Mouse (Mus musculus) gastrocnemius, adult 18-20 months (tissue): ENCODE results near the gene Prkg1. TPM values are rescaled to one million over a fixed set of nuclear protein-coding genes. Genes with fewer than 3 reads are reported as not detected.

ENCODE experiments used
- DNase-seq: peaks from one replicate; pipeline ENCODE4 v3.0.0; 2021; ENCODE audit warnings: low spot score
- total RNA-seq, 2 experiments: library from RNA; stranded (reverse); gene quantifications; 2 replicates each; pipeline ENCODE4 v1.2.3; 2021

Prkg1 gene
- total RNA-seq, 2 experiments from 2014 or later: 24.4 to 39.7 TPM

DNA sequence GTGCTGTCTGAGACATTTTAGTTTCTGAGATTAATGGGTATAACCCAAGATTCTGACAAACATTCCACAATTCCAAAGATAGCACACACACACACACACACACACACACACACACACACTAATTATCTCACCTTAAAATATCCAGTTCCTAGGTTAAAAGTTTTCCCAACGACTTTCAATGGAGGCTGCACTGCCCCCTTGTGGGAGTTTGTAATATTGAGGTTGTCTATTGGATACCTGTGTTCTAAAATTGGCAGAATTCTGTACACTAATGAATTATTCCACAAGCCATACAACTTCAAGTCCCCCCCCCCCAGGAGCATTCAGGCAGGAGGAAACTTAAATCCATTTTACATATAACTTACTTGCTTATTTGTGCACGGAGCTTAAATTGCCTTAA is 18.2 kb downstream of the Prkg1 start:
- DNase-seq: peak; percentile 37

DNA sequence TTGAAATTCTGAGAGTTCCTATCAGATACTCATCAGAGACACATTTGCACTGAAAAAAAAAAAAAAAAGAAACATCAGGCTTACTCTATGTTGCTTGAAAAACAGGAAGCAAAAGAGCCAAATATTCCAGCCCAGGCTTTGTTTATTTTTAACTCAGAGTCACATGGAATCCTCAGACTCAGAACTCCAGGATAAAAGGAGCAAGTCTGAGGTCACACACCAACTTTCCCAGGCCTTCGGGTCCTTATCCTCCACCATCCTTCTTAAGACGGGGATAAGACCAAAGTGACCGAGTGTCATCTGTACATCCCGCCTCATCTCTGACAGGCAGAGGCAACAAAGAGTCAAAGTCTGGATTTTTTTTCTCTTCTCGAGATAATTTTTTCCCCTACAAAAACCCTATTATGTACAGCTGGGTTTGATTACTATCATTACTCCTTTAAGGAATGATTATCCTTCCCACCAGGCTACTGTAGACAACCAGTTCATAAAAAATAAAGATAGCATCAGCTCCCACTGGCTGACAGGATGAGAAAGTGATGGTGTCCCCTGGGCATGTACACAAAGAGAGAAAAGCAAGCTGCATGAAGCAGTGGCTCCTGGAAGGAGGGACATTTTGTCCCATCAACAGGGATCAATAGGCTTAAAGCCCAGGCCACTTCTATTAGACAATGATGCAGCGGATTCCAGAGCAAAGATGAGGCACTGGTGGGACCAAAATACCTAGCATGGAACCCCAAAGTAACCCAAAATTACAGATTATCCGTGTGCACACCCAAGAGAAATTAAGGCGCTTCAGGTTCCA is 21.4 kb downstream of the Prkg1 start:
- DNase-seq: no peak

DNA sequence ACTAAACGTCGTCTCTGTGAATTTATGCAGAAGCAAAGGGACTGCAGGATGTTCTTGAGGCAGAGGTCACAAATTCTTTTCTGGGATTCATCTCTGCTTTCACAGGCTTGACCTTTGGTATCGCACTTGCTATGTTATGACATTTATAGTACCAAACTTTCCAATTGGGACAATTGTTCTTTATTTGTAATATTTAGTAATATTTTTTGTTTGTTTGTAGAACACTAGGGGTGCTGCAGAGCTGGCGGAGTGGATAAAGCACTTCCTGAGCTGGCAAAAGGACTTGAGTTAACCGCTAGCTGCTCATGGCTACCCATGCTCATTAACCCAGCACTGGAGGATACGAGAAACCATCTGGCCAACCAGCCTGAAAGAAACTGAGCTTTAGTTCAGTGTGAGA is 49.9 kb downstream of the Prkg1 start:
- no peak for DNase-seq

DNA sequence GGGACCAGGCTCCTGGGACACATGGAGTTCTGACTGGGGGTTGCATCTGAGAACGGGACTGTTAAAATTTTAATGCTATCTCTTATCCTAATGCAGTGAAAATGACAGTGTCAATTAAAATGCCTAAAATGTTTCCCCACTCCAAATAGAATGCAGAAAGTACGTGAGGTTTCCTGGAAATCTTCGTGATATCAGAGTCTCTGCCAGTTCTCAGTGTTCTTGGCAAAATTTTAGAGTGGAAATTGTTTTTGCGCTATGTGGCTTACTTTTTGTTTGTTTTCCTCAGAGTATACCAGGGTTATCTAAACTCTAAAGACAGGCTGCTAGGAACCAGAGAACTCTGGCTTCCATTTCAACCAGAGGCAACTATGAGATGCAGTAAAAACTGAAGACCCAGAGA is 50.4 kb downstream of the Prkg1 start:
- no peak for DNase-seq

DNA sequence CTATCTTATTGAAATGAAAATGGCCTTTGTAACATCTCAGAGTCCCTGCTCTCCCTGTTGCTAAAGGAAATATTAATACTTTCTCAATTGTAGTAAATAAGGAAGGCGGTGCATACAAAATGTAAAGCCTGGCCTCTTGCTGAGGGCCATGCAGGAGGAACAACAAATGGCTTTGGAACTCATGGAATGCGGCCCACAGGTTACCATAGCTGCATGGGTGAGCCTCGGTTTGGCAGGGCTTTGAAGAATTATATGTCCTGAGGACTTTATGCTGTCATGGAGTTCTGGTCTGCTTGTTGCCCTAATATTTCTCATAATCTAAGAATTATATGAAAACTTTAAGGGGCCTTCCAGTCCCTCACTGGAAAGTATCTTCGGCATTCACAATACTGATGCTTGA is 51.5 kb downstream of the Prkg1 start:
- DNase-seq: no peak

DNA sequence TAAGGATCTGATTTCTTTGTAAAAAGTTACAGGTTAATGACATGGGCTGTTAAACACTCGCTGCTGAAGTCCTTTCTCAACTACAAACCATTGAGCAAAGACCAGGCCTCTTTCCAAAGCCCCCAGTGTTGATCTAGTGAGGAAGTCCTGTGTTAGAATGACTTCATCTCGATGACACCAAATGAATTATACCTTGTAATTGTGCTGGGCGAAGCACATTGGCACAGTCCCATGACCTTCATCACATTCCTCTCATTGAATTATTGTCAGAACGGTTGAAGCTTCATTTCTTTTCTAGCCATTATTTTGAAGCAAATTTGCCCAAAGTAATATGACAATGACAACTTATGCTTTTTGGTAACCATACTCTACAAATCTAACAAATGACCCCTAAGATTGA is 54.5 kb downstream of the Prkg1 start:
- no peak for DNase-seq

DNA sequence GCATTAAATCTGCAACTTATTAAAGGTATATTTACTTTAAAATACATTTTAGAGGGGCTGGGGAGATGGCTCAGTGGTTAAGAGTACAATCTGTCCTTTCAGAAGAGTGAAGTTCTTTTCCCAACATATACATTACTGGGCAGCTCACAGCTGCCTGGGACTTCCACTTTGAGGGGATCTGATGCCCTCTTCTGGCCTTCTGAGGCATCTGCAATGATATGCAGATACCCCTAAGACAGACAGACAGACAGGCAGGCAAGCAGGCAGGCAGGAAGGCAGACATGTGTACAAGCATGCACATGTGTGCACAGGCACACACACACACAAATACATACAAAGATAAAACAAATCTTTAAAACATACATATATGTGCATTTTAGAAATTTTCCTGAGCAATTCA is 60.8 kb downstream of the Prkg1 start:
- no peak for DNase-seq

DNA sequence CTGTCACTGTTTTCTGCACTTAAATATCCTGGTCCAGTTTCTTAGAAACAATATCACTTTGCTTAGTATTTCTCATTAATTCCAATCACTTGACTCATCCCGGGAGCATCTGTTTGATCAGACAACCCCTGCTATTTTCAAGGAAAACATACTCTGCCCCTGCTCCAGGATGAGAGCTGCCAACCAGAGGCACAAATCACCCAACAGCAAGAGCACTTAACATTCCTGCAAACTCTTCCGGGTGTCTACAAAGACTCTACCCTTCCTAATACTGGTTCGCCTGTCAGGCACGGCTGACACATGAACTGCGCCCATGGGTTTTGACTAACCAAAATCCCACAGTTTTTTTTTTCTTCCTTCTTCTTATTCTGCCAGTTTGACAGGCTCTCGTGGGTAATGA is 65.9 kb downstream of the Prkg1 start:
- no peak for DNase-seq

DNA sequence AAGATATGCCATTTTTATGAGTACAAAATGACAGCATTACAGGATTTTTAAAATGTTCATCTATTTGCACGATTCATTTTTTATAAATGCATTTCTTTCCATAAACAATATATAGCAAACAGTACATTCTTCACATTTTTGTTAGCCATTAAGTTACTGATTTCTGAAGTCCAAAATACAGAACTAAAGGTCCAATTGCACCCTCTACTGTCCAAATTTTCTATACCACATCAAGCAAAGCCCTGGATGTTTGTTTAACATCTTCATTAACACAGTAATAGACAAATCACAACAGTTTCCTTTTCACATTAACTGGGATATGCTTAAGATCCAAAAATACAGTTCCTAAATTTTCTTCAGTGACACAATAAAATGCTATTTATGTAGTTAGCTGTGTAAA is 84.0 kb downstream of the Prkg1 start:
- DNase-seq: no peak

DNA sequence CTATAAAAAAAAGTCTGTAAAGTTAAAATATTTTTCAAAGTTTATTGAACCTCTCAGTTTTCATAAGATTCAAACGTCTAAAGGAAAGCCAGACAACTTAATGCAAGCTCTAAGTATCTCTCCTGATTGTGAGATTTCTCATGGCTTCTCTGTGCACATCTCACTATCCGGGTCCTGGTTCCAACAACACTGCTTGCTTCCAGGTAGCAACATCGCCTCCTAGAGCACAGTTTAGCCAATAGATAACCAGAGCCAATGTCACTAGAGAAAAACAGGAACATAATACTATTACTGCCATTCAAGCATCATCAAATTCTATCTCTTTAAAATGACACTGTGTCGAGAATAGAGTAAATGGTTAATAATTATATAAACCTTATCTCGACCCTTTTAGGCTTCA is 86.5 kb downstream of the Prkg1 start:
- no peak for DNase-seq

DNA sequence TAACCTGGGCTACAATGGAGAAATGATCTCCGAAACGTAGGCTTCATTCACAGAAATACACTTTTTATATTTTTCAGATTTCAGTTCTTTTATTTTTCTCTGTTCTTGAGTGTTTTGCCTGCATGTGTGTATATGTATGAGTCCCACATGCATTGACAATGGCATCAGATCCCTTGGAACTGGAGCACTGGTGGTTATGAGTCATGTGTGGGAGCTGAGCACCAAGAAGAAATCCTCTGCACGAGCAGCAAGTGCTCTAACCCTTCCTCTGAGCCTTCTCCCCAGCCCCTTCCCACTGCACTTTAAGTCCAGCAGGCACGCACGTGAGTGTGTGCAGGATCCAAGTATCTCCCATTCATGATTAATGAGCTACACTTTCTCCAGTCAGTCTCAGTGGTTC is 93.1 kb downstream of the Prkg1 start:
- no peak for DNase-seq

DNA sequence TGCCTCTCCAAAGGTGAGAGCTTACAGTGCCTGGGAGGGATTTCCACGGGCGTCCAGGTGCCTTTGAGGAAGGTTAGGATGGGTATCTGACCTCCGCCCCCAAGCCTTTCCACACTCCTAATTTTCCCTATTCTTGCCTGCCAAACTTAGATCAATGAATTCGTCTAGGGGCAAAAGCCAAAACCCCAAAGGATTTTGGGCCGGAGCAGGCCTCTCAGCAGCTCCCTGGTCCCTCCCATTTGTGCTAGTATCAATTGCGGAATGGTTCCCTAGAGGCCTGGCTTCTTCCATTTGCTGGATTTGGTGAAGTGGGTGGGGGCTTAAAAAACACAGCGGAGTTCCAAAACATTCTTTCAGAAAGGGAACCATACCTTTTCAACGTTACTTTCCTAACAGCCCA is 99.8 kb downstream of the Prkg1 start:
- no peak for DNase-seq

DNA sequence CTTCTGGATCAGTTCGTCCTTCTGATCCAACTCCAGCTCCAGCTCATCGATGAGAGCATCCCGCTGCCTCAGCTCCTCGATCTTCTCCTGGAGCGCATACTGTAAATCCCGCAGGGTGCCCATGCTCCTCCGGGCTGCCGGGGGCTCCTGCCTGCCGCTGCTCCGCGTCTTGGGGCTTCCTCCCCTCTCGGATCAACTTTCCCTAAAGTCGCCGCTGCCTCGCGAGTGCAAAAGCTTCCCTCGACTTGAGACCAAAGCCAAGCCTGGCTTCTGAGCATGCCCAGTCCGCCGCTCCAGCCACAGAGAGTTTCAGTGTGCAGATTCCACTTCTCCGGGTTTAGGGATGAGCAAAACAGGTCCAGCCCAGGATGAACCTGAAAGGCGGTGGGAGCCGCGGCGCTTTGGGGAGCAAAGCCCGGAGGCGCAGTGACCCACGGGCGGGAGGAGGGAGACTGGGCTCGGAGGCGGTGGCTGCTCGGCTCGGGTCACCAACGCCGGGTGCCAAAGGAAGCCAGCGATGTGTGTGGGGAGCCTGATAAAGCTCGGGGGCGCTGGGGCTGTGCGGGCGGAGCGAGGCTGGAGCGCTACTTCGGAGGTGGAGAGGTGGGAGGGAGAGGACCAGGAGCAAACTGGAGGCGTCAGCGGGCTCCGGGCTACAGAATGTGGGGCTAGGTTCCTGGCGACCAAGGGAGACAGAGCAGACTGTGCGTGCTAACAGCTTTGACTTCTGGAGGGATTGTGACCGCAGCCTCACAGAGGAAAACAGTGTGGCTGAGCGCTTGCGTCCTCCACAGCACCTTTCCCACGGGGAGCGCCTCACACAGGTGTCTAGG is 100.5 kb downstream of the Prkg1 start:
- peak; percentile 9 for DNase-seq

DNA sequence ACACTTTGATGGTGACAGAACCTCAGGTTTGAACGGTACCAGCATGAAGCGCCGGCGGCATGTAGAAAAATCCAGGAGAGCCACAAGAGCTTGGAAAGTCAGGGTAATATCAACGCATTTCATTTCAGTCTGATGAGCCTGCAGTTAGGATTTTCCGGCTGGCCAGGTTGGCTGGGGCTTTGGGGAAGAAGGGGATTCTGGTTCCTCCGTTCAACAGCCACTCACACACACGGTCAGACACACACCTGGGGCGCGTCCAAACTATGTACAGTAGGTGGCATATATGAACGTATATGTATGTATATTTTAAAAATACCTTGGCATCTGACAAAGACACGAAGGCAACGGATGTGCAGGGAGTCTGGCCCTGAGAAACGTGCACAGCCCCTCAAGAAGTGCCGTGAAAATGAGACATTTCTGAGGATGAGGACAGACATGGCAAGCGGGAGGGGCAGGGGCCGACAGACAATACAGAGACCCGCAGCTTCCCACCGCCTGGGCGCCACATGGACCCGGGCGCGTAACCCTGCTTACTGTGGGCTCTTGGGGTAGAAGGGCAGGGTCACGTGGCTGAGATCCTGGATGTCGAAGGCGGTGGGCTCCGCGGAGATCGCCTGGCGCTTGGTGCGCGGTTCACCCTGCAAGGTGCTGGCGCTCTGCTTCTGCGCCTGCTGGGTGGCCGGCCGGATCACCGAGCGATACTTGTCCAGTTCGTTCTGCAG is 101.2 kb downstream of the Prkg1 start:
- no peak for DNase-seq

DNA sequence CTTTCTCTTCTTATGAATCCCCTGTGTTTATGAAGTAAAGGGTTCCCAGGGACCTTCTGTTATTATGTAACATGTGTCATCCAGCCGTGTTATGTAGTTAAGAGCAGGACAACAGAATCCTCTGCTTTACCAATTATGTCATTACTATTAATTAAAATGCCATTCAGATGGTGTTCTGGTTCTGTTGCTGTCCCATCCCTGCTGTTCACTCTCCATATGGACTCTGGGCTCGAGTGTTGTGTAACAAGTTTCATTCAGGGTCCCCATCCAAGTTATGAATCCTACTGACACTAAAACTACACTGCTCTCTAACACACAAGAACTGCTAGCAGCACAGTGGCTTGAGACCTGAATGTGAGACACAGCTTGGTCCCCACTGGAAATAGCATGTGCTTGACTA is 102.0 kb downstream of the Prkg1 start:
- no peak for DNase-seq

DNA sequence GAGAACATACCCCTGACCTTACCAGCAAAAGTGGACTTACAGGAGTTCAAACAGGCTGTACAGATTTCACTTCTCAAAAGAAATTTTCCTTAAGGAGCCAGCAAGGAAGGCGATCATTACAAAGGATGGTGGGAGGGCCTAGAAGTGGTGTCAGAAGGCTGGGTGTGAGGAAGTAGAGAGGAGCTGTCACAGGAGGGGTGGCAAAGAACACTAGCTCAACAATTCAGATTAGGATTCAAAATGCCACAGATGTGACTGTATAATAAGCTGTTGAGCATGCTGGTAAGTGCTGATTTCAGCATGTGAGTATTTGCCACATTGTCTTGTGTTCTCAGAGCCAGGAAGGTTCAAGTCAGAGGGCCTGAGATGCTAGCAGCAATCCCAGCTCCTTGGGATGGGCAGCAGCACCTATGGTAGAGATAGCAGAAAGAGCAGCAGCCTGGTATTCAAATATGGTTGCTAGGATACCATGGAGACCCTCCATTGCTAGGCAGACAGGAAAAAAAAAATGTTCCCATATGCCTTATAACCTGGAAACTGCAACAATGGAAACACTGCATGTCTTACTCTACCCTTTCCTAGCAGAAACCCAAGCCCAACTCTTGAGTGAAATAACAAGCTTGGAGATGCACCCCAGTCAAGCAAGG is 106.0 kb downstream of the Prkg1 start:
- no peak for DNase-seq

DNA sequence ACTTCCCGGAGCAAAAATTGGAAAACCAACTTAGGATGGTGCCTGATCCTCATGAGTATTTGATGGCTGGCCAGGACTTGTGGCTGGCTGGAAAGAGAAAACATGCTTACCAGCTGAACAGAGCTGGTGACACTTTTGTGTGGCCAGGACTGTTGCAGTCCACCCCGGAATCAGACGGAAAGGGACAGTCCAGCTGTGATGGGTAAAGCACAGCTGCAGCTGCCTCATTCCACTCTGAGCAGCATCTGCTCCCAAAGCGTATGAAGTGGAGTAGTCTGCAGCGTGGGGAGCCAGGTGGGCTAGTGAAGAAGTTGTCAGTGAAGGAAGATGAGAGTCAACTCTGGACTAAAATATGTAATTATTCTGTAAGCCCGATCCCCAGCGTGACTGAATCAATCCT is 108.6 kb downstream of the Prkg1 start:
- DNase-seq: no peak

DNA sequence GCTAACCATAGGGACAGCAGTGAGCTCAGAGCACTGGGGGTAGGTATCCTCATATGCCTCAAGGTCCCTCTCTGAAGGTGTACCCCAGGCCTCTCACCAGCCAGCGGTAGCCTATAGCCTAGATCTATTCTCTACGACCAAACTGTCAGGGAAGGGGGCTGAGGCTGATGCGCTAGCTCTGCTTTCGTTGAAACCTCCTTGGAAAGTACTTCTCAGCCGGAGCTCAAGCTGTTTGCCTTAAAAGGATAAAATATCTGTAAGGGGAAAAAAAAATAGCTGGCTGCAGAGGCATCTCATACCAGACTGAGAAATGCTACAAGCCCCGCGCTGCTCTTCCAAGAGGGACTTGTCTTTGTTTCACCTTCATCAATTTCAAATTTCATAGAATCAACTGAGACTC is 109.0 kb downstream of the Prkg1 start:
- DNase-seq: no peak

DNA sequence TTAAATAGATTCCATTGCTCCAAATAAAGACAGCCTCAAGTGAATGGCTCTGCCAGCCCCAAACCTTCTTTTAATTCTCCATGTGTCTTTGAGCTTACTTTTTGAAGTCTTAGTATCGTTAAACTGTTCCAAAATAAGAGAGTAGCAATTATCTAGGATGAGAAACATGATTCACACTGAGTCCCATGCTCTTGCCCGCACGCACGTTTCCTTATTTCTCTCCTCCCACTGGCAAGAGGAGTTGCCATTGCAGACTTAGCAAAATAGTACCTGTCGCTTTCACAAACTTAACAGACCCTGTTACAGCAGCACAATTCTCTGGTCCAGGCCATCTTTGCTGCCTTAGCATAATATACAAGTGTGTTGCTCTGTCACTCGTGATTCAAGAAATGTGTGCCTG is 110.8 kb downstream of the Prkg1 start:
- no peak for DNase-seq

DNA sequence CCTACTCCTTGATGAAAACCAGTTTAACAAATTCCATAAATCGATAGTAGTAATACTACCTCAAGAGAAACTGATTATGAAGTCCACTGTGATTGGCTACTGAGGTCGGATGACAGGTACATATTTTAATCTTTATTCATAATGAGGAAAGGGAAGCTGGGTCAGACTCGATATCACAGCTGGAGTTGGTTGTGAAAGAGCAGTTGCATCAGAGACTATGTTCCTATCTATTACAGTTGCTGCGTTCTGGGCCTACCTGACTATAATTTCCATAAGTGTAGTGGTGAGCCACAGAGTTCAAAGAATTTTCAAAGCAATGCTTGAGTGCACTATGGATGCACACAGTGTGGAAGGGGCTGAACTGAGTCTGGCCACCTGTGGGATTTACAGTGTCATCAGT is 114.4 kb downstream of the Prkg1 start:
- no peak for DNase-seq

DNA sequence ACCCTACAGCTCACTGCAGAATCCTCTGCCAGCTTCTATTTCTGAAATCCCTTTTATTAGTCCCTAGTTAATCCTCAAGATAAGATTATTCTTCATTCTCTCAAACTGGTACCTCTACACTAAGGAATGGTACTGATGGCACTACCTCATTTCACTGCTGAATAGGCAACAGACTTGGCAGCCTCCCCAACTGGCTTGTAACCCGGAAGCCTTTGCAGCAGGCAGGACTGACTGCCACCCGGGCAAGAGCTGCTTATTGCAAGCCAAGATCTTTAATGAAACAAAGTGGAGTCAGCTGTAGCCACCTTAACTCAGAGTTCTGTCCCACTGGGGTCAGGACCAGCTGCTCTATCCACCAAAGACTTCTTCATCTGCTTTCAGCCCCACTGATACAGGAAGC is 117.3 kb downstream of the Prkg1 start:
- DNase-seq: peak; percentile 4
